Mouse (Mus musculus) embryonic fibroblast, embryonic 13.5 days (primary cell): ENCODE data around the gene Actr3b. TPM values are rescaled to one million over a fixed set of nuclear protein-coding genes. Genes with fewer than 3 reads are reported as not detected.
A peak's percentile ranks its signal among the peaks of the same experiment; 100 is the strongest.

Experiments used
- H3K27ac ChIP-seq: 2 replicates; pipeline ENCODE4 v1.5.1; 2012; ENCODE audit warnings: low read length, control low read depth, inconsistent platforms; ENCODE audit not compliant: insufficient read depth
- H3K4me1 ChIP-seq: 2 replicates; pipeline ENCODE4 v1.6.1; 2011; ENCODE audit warnings: low read length; ENCODE audit not compliant: control insufficient read depth, insufficient read depth
- H3K4me3 ChIP-seq: 2 replicates; pipeline ENCODE4 v1.5.1; 2011; ENCODE audit warnings: mild to moderate bottlenecking, control low read depth, low read length; ENCODE audit not compliant: insufficient read depth
- CTCF ChIP-seq: IDR thresholded peaks from 2 replicates; pipeline ENCODE4 v1.5.1; 2011; ENCODE audit warnings: mild to moderate bottlenecking, control low read depth, low read length, moderate library complexity, borderline replicate concordance; ENCODE audit not compliant: insufficient read depth
- POLR2A ChIP-seq: IDR thresholded peaks from 2 replicates; pipeline ENCODE4 v1.6.1; 2011; ENCODE audit warnings: low read depth, mild to moderate bottlenecking, control low read depth, low read length, moderate library complexity
- polyA plus RNA-seq: library from polyadenylated mRNA; stranded (reverse); fragments of >200 nt; gene quantifications from 2 replicates; pipeline ENCODE4 v1.2.4, GENCODE M21; 2011; ENCODE audit warnings: low read depth; ENCODE audit not compliant: missing spikeins, insufficient read length

Actr3b gene
- polyA plus RNA-seq, 1 experiment, result 2.1 TPM

DNA sequence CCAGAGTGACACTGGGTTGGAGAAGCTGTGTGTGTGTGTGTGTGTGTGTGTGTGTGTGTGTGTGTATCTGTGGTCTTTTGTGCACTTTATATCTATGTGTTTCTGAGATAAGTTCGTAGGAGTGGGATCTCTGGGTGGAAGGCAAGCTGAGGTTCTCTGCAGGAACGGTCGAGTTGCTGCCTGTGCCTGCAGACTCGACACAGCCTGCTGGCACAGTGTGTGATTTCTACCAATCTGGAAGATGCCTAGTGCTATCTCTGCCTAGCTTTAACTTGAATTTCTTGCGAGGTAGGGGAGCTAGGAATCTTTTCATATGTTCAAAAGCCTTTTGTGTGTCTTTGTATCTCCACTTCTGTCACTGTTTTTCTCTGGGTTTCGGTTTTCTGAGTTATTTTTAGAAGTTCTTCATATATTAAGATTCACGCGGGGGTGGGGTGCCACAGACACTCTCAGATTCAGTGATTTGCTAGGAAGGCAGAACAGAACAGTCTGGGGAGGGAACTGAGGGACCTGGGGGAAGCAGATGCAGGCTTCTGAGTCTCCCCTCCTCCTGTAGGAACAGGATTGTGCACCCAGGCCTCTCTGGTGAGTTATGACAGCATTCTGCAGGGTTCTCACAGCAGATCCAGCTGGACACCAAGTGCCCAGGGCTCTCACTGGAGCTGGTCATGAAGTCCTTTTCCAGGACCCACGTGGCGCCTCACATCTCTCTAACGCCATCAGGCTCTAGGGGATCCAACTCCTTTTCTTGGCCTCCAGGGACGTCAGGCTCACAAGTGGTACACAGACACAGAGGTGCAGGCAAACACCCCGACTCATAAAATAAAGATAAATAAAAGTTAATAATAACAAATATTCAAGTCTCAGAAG, 14.4 kb downstream of the Actr3b start:
- Histone ChIP-seq H3K4me1 (no peaks in the 10 kb centered on the region), H3K27ac (no peak overlapping the region), H3K4me3 (no peak overlapping the region)
- TF ChIP-seq POLR2A (no peak), CTCF (no peak)

DNA sequence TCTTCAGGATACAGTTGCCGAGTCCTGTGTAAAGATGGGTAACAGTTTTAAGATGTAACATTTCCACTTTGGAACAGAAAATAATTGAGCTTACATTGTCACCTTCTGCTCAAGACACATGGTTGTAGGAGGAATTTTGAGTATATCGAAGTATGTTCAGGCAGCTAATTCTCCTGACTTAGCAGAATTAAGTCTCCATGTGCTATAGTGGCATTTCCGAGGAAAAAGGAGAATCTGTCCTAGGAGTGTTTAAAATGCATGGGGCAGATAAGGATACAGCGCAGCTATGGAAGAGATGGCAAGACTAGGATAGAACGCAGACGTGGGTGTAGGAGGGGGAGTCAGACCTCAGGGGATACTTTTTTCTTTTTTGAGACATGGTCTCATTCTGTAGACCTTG, 31.8 kb downstream of the Actr3b start:
- TF ChIP-seq CTCF (no peak), POLR2A (no peak)
- H3K4me3 ChIP-seq, result no peak overlapping the region
- no peak overlapping the region for H3K27ac ChIP-seq
- H3K4me1 ChIP-seq, result no peaks in the 10 kb centered on the region

DNA sequence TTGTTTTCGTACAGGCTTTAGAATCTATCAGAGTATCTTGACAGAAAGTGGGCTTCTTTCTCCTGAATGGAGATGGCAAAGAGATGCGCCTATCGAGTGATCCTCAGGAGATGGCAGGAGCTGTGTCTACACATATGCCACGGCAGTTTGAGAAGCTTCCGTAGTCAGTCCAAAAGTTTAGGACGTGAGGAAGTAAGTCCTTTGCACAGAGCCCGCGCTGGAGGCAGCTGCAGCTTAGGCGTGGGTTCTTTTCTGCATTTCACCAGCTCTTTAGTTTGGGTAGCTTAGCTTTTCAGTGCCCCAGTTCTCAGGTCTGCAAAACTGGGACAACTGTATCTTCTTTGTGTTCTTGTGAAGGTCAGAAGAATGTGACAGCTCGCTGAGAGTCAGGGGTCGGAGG, 38.0 kb downstream of the Actr3b start:
- Histone ChIP-seq H3K4me1 (no peaks in the 10 kb centered on the region), H3K27ac (no peak overlapping the region), H3K4me3 (no peak overlapping the region)
- TF ChIP-seq POLR2A (no peak), CTCF (no peak)

DNA sequence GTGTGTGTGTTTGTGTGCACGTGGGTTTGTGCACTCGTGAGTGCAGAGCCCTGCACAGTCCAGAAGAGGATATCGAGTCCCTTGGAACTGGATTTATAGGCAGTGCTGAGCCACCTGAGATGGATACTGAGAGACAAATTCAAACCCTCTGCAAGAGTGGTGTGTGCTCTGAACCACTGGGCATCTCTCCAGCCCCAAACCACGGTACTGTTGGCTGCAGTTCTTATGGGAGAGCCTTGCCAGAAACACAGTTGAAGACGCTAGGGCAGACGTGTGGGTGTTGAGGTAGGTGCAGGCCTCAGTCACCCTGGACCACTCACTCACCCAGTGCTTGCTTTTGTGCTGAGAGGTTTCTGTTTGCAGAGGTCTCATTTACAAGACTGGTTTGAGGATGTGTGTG, 41.1 kb downstream of the Actr3b start:
- no peak overlapping the region for H3K4me3 ChIP-seq
- no peaks in the 10 kb centered on the region for H3K4me1 ChIP-seq
- no peak for TF ChIP-seq CTCF
- no peak overlapping the region for H3K27ac ChIP-seq

DNA sequence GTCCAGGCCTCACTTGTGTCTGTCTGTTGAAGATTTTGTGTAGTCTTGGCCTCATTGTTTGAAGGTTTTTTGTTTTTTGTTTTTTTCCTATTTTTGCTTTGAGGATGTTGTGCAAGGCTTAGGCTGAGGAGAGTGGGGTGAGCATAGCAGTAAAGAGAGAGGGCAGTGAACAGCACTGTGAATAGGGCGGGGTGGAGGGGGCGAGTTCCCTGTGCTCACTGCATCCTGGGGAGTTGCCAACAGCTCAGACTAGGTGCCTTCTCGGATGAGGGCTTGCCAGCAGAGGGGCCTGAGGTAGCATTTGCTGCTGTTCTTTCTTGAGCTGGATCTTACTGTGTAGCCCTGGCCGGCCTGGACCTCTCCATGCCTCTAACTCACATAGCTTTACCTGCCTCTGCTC, 41.9 kb downstream of the Actr3b start:
- TF ChIP-seq CTCF, result no peak
- TF ChIP-seq POLR2A, result no peak
- H3K27ac ChIP-seq, result no peak overlapping the region
- H3K4me3 ChIP-seq, result no peak overlapping the region
- H3K4me1 ChIP-seq, result no peaks in the 10 kb centered on the region

DNA sequence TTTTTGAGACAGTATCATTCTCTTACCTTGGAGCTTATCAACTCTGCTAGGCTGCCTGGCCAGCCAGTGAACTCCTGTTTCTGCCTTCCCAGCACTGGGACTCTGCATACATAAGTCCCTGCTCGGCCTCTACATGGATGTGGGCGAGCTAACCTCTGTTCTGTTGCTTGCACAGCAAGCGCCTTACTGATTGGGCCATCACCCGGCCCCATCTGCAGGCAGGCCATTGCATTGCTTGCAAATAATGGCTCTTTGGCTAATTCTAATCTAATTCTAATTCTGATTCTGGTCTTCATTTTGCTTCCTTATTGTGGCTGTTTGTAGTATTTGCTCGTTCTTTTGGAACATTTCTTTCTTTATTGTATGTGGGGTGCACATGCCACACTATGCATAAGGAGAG, 44.8 kb downstream of the Actr3b start:
- no peak overlapping the region for H3K27ac ChIP-seq
- no peak overlapping the region for H3K4me3 ChIP-seq
- no peak for TF ChIP-seq POLR2A
- TF ChIP-seq CTCF, result no peak
- H3K4me1 ChIP-seq, result no peaks in the 10 kb centered on the region

DNA sequence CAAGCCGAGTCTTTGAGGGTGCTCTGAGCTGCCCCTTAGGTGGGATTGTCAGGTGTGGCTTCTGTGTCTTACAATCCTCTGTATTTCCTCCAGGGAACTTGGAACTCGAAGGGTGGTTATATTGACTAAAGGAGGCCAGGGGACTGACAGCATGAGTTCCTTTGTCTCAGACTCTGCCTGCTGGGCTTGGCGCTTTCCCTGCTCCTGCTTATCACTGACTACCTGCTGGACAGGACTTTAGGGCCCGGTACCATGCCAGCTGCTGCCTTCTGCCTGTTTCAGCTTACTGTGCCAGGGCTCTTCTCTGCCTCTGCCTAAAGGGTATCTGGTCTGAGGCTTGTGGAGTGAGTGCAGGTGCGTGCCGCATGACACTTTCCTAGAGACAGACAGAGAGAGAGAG, 53.1 kb downstream of the Actr3b start:
- Histone ChIP-seq H3K4me1 (no peaks in the 10 kb centered on the region), H3K27ac (no peak overlapping the region), H3K4me3 (no peak overlapping the region)
- TF ChIP-seq CTCF, result no peak
- no peak for TF ChIP-seq POLR2A

DNA sequence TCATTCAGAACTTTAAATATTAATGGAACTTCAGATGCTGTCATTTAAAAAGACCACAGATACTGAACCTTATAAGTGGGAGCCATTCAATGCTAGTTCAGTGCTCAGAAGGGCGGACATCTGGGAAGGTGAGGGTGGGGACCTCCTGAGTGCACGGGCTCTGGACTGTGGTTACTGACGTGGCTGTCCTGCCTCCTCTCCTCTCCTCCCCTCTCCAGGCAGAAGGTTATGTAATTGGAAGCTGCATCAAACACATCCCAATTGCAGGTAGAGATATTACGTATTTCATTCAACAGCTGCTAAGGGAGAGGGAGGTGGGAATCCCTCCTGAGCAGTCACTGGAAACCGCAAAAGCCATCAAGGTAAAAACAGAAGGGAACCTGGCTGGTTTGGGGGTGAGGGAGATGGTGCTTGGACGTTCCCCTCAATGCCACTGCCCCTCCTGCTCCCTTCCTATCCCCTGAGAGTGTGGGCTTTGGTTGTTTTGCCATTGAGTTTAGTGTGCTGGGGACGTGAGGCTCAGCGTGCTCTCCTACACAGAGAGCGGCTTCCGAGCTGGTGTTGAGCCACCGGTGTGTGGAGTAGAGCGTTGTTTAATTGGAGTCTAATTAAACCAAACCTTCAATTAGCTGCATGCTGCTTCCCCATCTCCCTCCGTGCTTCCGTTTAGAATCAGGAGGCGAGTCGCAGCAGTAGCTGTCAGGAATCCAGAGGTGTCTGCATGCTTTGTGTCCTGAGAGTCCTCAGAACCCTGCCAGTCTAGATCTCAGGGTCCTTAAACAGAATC, 69.7 kb downstream of the Actr3b start:
- no peak for TF ChIP-seq POLR2A
- no peak for TF ChIP-seq CTCF
- Histone ChIP-seq H3K27ac (no peak overlapping the region), H3K4me3 (no peak overlapping the region), H3K4me1 (no peaks in the 10 kb centered on the region)

DNA sequence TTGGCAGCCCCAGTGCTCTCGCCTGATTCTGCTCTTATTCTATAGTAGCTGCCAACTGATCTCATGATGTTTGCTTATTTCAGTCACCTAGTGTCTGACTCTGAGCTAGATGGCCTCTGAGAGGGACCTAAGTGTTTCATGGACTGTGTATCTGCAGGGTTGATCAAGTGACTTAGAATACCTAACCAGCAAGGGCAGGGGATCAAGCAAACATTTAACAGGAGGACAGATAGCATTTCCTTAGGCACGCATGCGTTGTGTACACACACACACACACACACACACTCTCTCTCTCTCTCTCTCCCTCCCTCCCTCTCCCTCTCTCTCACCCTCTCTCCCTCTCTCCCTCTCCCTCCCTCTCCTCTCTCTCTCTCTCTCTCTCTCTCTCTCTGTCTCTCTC, 71.0 kb downstream of the Actr3b start:
- Histone ChIP-seq H3K4me1 (no peaks in the 10 kb centered on the region), H3K27ac (no peak overlapping the region), H3K4me3 (no peak overlapping the region)
- TF ChIP-seq CTCF, result no peak
- TF ChIP-seq POLR2A, result no peak

DNA sequence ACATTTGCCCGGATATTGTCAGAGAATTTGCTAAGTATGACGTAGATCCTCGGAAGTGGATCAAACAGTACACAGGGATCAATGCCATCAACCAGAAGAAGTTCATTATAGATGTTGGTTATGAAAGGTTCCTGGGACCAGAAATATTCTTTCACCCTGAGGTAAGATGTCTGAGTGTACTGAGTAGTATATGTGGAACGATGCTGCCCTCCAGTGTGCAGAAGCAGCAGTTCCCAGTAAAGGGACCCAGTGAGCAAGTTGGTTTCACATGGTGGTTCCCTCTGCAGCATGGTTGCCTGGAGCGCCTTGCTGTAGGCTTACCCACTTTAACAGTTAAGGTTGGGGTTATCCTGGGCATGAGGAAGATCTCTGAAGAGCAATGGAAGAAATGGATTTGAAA, 71.8 kb downstream of the Actr3b start:
- TF ChIP-seq CTCF, result peak; percentile 74; the same call in 1 of the 2 replicates
- no peak for TF ChIP-seq POLR2A
- Histone ChIP-seq H3K4me3 (no peak overlapping the region), H3K4me1 (no peaks in the 10 kb centered on the region), H3K27ac (no peak overlapping the region)
